Mouse (Mus musculus) heart, adult 2 months (tissue): ENCODE measurements around the gene Slc6a8. TPM values are rescaled to one million over a fixed set of nuclear protein-coding genes. Genes with fewer than 3 reads are reported as not detected.

Source experiments
- DNase-seq, 2 experiments: peaks; one replicate each; pipeline ENCODE4 v3.0.0; 2021
- H3K27ac ChIP-seq: fragments of 200-600 bp; 2 replicates; pipeline ENCODE4 v1.8.1; 2022
- H3K27me3 ChIP-seq: fragments of 200-500 bp; 2 replicates; pipeline ENCODE4 v1.6.1; 2012; ENCODE audit warnings: mild to moderate bottlenecking, low read length, inconsistent platforms, mixed read lengths; ENCODE audit not compliant: control insufficient read depth, insufficient read depth
- H3K36me3 ChIP-seq: fragments of 200-500 bp; 2 replicates; pipeline ENCODE4 v1.6.1; 2012; ENCODE audit warnings: low read length, inconsistent platforms; ENCODE audit not compliant: control insufficient read depth, insufficient read depth
- H3K4me1 ChIP-seq: fragments of 200-500 bp; 2 replicates; pipeline ENCODE4 v1.6.1; 2011; ENCODE audit warnings: low read length; ENCODE audit not compliant: control insufficient read depth, insufficient read depth
- H3K4me3 ChIP-seq: fragments of 200-600 bp; 2 replicates; pipeline ENCODE4 v1.8.1; 2022
- H3K79me2 ChIP-seq: fragments of 200-500 bp; replicated peaks from 2 replicates; pipeline ENCODE4 v1.6.1; 2012; ENCODE audit warnings: mild to moderate bottlenecking, inconsistent platforms, low read length, moderate library complexity, mixed read lengths; ENCODE audit not compliant: control insufficient read depth, insufficient read depth
- H3K9ac ChIP-seq: fragments of 200-500 bp; 2 replicates; pipeline ENCODE4 v1.6.1; 2012; ENCODE audit warnings: low read depth, mild to moderate bottlenecking, control low read depth, inconsistent platforms, low read length, mixed read lengths
- CTCF ChIP-seq: fragments of 200-600 bp; IDR thresholded peaks from 2 replicates; pipeline ENCODE4 v1.8.1; 2022; ENCODE audit warnings: antibody characterized with exemption, mild to moderate bottlenecking, moderate library complexity
- EP300 ChIP-seq: fragments of 200-500 bp; IDR thresholded peaks from 2 replicates; pipeline ENCODE4 v1.6.1; 2011; ENCODE audit warnings: low read depth, low read length, control low read depth; ENCODE audit not compliant: insufficient read depth
- POLR2A ChIP-seq: fragments of 200-500 bp; IDR thresholded peaks from 2 replicates; pipeline ENCODE4 v1.6.1; 2011; ENCODE audit warnings: mild to moderate bottlenecking, low read depth, low read length, control low read depth; ENCODE audit not compliant: insufficient read depth
- WGBS: fragments of 180-500 bp; shearing (Covaris S2); methylation state at CpG from one replicate; pipeline ENCODE4 v1.1.7; 2018; 5-methylcytosine and 5-hydroxymethylcytosine counted together
- intact Hi-C: fragments of 180-260 bp; cut with DNase I; formaldehyde crosslinking; loops from one replicate; pipeline ENCODE4 v1.15.1; 2025
- polyA plus RNA-seq: library from polyadenylated mRNA; depleted of rRNA; stranded (reverse); fragments of >200 nt; gene quantifications from 2 replicates; pipeline ENCODE4 v1.2.3, GENCODE M21; 2012
- total RNA-seq, 2 experiments: library from RNA; stranded (reverse); gene quantifications; 2 replicates each; pipeline ENCODE4 v1.2.3; 2021

The Slc6a8 gene
- total and polyA plus RNA-seq, 3 experiments: 155 to 179 (median 155) TPM

GRCm38 (mm10) chrX:73658936-73659574, 13.9 kb upstream of the Slc6a8 start:
- TF ChIP-seq CTCF: no peak
- TF ChIP-seq POLR2A: no peak
- TF ChIP-seq EP300: no peak
- 69% methylated on average over 13 of the region's 13 CpGs for WGBS

GRCm38 (mm10) chrX:73659575-73660283, 13.2 kb upstream of the Slc6a8 start, which contains the start of gene Pnck:
Gene Pnck, minus strand, starts transcription at chrX:73660117.
- Histone ChIP-seq H3K9ac (peak within 1 kb of the TSS; percentile 57), H3K27me3 (no peaks in the 10 kb centered on the region), H3K4me3 (peak within 1 kb of the TSS; percentile 41), H3K36me3 (no peaks in the 10 kb centered on the region), H3K4me1 (no peaks in the 10 kb centered on the region), H3K79me2 (no peaks in the 10 kb centered on the region), H3K27ac (no peak within 1 kb of the TSS; the same call in 1 of the 2 replicates)
- intact Hi-C loops: loop anchor here (5.0 kb wide), 1 partner anchor 652 kb away; no protein-coding TSS in a partner anchor
- no peak for DNase-seq
- 30% methylated on average over 44 of the region's 57 CpGs for WGBS
- no peak for TF ChIP-seq CTCF
- no peak for TF ChIP-seq POLR2A
- TF ChIP-seq EP300: no peak

More at GRCm38 (mm10) chrX:73658936-73659574, 13.9 kb upstream of the Slc6a8 start:
- DNase-seq: no peak
- H3K27ac ChIP-seq: no peak overlapping the region
- H3K27me3 ChIP-seq: no peaks in the 10 kb centered on the region
- H3K4me1 ChIP-seq: no peaks in the 10 kb centered on the region
- H3K36me3 ChIP-seq: no peaks in the 10 kb centered on the region
- no peaks in the 10 kb centered on the region for H3K79me2 ChIP-seq
- H3K4me3 ChIP-seq: no peak overlapping the region
- intact Hi-C loops: no loop called here
- H3K9ac ChIP-seq: no peak overlapping the region

- H3K79me2 ChIP-seq: no peaks in the 10 kb centered on the region
- no peak overlapping the region for H3K27ac ChIP-seq
- intact Hi-C loops: loop anchor here (5.0 kb wide), 1 partner anchor 653 kb away; no protein-coding TSS in a partner anchor
- peak overlapping the region; percentile 41 for H3K4me3 ChIP-seq
- peak overlapping the region; percentile 57; the same call in 1 of the 2 replicates for H3K9ac ChIP-seq
- DNase-seq: no peak
- no peaks in the 10 kb centered on the region for H3K4me1 ChIP-seq
- TF ChIP-seq POLR2A (no peak), CTCF (no peak), EP300 (no peak)
- H3K36me3 ChIP-seq: no peaks in the 10 kb centered on the region
- no peaks in the 10 kb centered on the region for H3K27me3 ChIP-seq
- 46% methylated on average over 3 of the region's 3 CpGs for WGBS
These were observed 12.7 kb upstream of the Slc6a8 start for GRCm38 (mm10) chrX:73660284-73660665.

- no peaks in the 10 kb centered on the region for H3K79me2 ChIP-seq
- no peak for TF ChIP-seq POLR2A
- TF ChIP-seq EP300: no peak
- TF ChIP-seq CTCF: peak; percentile 63
- no peaks in the 10 kb centered on the region for H3K27me3 ChIP-seq
- no peak overlapping the region for H3K4me3 ChIP-seq
- no peak overlapping the region for H3K27ac ChIP-seq
- H3K9ac ChIP-seq: no peak overlapping the region
- H3K36me3 ChIP-seq: no peaks in the 10 kb centered on the region
- intact Hi-C loops: loop anchor here (5.0 kb wide), 1 partner anchor 656 kb away; no protein-coding TSS in a partner anchor
- H3K4me1 ChIP-seq: no peaks in the 10 kb centered on the region
- no peak for DNase-seq
These were observed 9.8 kb upstream of the Slc6a8 start for GRCm38 (mm10) chrX:73663143-73663542.

GRCm38 (mm10) chrX:73672031-73672431, 919 bp upstream of the Slc6a8 start:
- peaks cover 4% of the 10 kb centered on the region for H3K4me1 ChIP-seq
- H3K9ac ChIP-seq: 0 out of 2 replicates have a peak overlapping the region, but pooled peaks have one; percentile 47
- peaks cover 2% of the 10 kb centered on the region; the same call in 1 of the 2 replicates for H3K36me3 ChIP-seq
- WGBS: 66% methylated on average over 4 of the region's 4 CpGs
- peak; percentile 53 to 57 for DNase-seq
- H3K79me2 ChIP-seq: no peaks in the 10 kb centered on the region
- intact Hi-C loops: loop anchor here (2.0 to 5.0 kb wide), 3 partner anchors 45 to 275 kb away; partner anchors contain the start of genes Abcd1, Bcap31, Idh3g and Ssr4
- no peak overlapping the region; the same call in 1 of the 2 replicates for H3K27ac ChIP-seq
- no peak for TF ChIP-seq POLR2A
- TF ChIP-seq EP300: 0 out of 2 replicates have a peak, but pooled peaks have one; percentile 26
- TF ChIP-seq CTCF: peak; percentile 73
- H3K4me3 ChIP-seq: no peak overlapping the region
- H3K27me3 ChIP-seq: no peaks in the 10 kb centered on the region

- DNase-seq: no peak
- Histone ChIP-seq H3K27me3 (no peaks in the 10 kb centered on the region), H3K4me3 (peak overlapping the region; percentile 57), H3K79me2 (no peaks in the 10 kb centered on the region), H3K4me1 (peaks cover 4% of the 10 kb centered on the region), H3K27ac (peak overlapping the region; percentile 90), H3K9ac (peak overlapping the region; percentile 95), H3K36me3 (peaks cover 2% of the 10 kb centered on the region; the same call in 1 of the 2 replicates)
- WGBS: 18% methylated on average over 35 of the region's 42 CpGs
- no peak for TF ChIP-seq POLR2A
- no peak for TF ChIP-seq CTCF
- intact Hi-C loops: loop anchor here (2.0 to 5.0 kb wide), 3 partner anchors 43 to 274 kb away; partner anchors contain the start of genes Abcd1, Bcap31, Idh3g and Ssr4
These were observed 643 bp downstream of the Slc6a8 start for GRCm38 (mm10) chrX:73673619-73673967.
